Mouse (Mus musculus): Measurements from ENCODE around the gene Elobl. TPM values are rescaled to one million over a fixed set of nuclear protein-coding genes. Genes with fewer than 3 reads are reported as not detected.
"Not testable (repeated sequence)": the region's sequence is repeated elsewhere in the genome, so short reads cannot be mapped to it uniquely, and the experiment has no call there.

Elobl gene
- polyA plus RNA-seq, 1 experiment from 2014 or later: not detected

DNA sequence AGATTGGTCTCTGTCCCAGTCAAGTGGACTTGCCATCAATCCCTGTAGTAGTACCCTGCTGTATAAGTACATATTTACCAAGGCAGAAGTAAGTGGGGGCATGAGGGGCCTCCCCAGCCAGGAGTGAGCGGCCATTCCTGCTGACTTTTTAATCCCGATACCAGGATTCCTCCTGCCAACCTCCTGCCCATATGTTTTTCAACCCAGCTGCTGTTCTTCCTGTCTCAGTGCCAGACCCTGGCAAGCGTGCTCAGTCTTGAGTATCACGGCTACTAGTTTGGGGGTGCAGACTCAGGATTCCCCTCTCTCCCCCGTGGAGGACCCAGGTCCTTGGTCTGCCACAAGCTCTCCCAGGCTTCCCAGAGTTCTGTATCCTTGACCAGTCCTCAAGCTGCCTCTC lies 35.9 kb upstream of the Elobl start:
- H3K9me3 ChIP-seq (ENCODE audit: control insufficient read depth, low read length): no peaks in the 10 kb centered on the region
- no peak for ATAC-seq (ENCODE audit: low read depth)
- H3K4me2 ChIP-seq (ENCODE audit: low read depth, low read length): peak overlapping the region; percentile 45
- peaks cover 28% of the 10 kb centered on the region for H3K4me1 ChIP-seq (replicated peaks; ENCODE audit: control insufficient read depth, insufficient read depth, low read length)
- H3K27ac ChIP-seq (ENCODE audit: low read length): peak overlapping the region; percentile 62
- H3K36me3 ChIP-seq (ENCODE audit: control insufficient read depth, insufficient read depth, low read length): peaks cover 7% of the 10 kb centered on the region; the same call in 1 of the 2 replicates
- peak overlapping the region; percentile 42; the same call in 1 of the 2 replicates for H3K9ac ChIP-seq (ENCODE audit: low read length)
- no peaks in the 10 kb centered on the region for H3K27me3 ChIP-seq (ENCODE audit: control insufficient read depth, insufficient read depth, low read depth, low read length)
- WGBS: 41% methylated on average over 5 of the region's 5 CpGs
- peak overlapping the region; percentile 10 for H3K4me3 ChIP-seq (ENCODE audit: low read length)

DNA sequence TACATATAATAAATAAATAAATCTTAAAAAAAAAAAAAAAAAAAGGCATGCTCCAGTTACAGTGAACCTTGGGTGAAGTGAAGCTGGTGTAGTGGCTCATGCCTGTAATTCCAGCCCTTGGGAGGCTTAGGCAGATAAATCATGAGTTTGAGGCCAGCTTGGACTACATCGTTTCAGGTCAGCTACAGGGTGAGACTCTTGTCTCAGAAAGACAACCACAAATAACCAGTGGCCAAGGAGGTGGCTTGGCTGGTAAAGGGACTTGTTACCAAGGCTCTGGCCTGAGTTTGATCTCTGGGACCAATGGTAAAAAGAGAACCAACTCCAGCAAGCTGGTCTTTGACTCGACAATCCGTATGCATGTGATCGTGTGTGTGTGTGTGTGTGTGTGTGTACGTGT lies 35.3 kb upstream of the Elobl start:
- WGBS: 84% methylated on average over 5 of the region's 5 CpGs

DNA sequence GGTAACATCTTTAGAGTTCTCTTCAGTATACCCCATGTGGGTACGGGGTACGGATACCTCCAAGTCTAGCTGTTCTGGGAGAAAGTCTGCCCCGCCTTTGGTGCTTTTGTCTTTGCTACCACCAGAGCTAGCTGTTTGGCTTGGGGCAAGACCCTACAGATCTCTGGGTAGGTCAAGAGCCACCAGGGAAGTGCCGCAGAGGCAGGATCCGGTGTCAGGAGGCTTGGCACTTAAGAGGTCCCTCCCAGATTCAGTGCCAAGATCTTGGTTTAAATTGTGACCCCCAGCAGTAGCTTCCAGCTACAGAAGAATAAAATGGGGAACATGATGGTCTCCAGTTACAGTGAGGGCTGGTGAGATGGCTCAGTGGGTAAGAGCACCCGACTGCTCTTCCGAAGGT lies 34.8 kb upstream of the Elobl start:
- 87% methylated on average over 7 of the region's 7 CpGs for WGBS
- Histone ChIP-seq H3K36me3 (ENCODE audit: control insufficient read depth, insufficient read depth, low read length) (peaks cover 4% of the 10 kb centered on the region; the same call in 1 of the 2 replicates), H3K4me2 (ENCODE audit: low read depth, low read length) (peak overlapping the region; percentile 67), H3K27ac (ENCODE audit: low read length) (no peak overlapping the region), H3K4me3 (ENCODE audit: low read length) (peak overlapping the region; percentile 1; the same call in 1 of the 2 replicates), H3K9me3 (ENCODE audit: control insufficient read depth, low read length) (no peaks in the 10 kb centered on the region), H3K9ac (ENCODE audit: low read length) (no peak overlapping the region), H3K27me3 (ENCODE audit: control insufficient read depth, insufficient read depth, low read depth, low read length) (no peaks in the 10 kb centered on the region), H3K4me1 (replicated peaks; ENCODE audit: control insufficient read depth, insufficient read depth, low read length) (peaks cover 28% of the 10 kb centered on the region)
- ATAC-seq (ENCODE audit: low read depth): no peak

More for the DNA sequence above, 35.3 kb upstream of the Elobl start:
- H3K9ac ChIP-seq (ENCODE audit: low read length): no peak overlapping the region; the same call in 1 of the 2 replicates
- H3K27ac ChIP-seq (ENCODE audit: low read length): no peak overlapping the region
- H3K4me2 ChIP-seq (ENCODE audit: low read depth, low read length): peak overlapping the region; percentile 45
- H3K9me3 ChIP-seq (ENCODE audit: control insufficient read depth, low read length): no peaks in the 10 kb centered on the region
- peak overlapping the region; percentile 1 for H3K4me3 ChIP-seq (ENCODE audit: low read length)
- no peak for ATAC-seq (ENCODE audit: low read depth)
- H3K4me1 ChIP-seq (replicated peaks; ENCODE audit: control insufficient read depth, insufficient read depth, low read length): peaks cover 28% of the 10 kb centered on the region
- peaks cover 6% of the 10 kb centered on the region; the same call in 1 of the 2 replicates for H3K36me3 ChIP-seq (ENCODE audit: control insufficient read depth, insufficient read depth, low read length)
- H3K27me3 ChIP-seq (ENCODE audit: control insufficient read depth, insufficient read depth, low read depth, low read length): no peaks in the 10 kb centered on the region

DNA sequence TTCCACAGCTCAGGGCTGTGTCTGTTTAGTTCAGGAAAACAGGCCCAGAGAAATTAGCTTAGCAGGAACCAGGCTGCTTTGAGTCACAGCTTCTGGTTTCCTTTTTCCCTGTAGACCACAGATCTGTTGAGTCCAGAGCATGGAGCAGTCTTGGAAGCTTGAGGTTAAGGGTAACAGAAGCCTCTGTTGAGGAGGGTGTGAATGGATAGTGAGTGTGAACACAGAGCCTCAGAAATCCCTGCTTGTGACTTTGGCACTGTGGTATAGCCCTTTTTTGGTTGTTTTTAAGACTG lies 33.7 kb upstream of the Elobl start:
- peak overlapping the region; percentile 87 for H3K9ac ChIP-seq (ENCODE audit: low read length)
- no peaks in the 10 kb centered on the region; the same call in 1 of the 2 replicates for H3K36me3 ChIP-seq (ENCODE audit: control insufficient read depth, insufficient read depth, low read length)
- peak overlapping the region; percentile 71 for H3K4me3 ChIP-seq (ENCODE audit: low read length)
- H3K27ac ChIP-seq (ENCODE audit: low read length): peak overlapping the region; percentile 68
- no peaks in the 10 kb centered on the region for H3K9me3 ChIP-seq (ENCODE audit: control insufficient read depth, low read length)
- H3K27me3 ChIP-seq (ENCODE audit: control insufficient read depth, insufficient read depth, low read depth, low read length): no peaks in the 10 kb centered on the region
- peaks cover 28% of the 10 kb centered on the region for H3K4me1 ChIP-seq (replicated peaks; ENCODE audit: control insufficient read depth, insufficient read depth, low read length)
- no peak for ATAC-seq (ENCODE audit: low read depth)
- H3K4me2 ChIP-seq (ENCODE audit: low read depth, low read length): peak overlapping the region; percentile 67

DNA sequence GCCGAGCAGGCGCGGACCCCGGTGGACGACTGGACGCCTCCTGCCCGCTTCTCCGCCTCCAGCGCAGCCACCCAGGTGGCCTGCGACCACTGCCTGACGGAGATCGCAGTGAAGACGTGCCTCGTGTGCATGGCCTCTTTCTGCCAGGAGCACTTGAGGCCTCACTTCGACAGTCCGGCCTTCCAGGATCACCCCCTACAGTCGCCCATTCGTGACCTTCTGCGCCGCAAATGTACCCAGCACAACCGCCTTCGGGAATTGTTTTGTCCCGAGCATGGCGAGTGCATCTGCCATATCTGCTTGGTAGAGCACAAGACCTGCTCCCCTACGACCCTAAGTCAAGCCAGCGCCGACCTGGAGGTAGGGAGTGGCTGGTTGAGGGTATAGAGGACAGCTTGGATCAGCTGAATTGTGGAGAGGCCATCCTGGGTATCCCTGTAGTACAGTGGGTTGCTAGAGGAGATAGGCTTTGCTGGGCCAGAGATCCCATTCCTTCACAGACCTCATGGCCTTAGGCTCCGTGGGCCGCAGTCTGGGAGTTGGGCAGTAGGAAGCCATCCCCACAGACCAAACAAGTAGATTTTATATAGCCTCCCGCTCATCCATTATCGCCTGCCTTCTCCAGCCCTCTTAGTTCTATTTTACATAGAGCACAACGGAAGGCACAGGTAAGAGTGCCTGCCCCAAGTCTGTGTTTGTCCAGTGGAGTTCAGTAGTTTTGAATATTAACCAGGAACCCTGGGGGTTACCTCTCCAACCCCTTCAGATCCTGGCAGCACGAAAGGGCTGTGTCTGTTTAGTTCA lies 33.2 kb upstream of the Elobl start:
- peak overlapping the region; percentile 67 for H3K4me2 ChIP-seq (ENCODE audit: low read depth, low read length)
- H3K27ac ChIP-seq (ENCODE audit: low read length): peak overlapping the region; percentile 68
- no peaks in the 10 kb centered on the region for H3K36me3 ChIP-seq (ENCODE audit: control insufficient read depth, insufficient read depth, low read length)
- peak overlapping the region; percentile 87 for H3K9ac ChIP-seq (ENCODE audit: low read length)
- peak; percentile 22; the same call in 1 of the 2 replicates for ATAC-seq (ENCODE audit: low read depth)
- H3K27me3 ChIP-seq (ENCODE audit: control insufficient read depth, insufficient read depth, low read depth, low read length): no peaks in the 10 kb centered on the region
- no peaks in the 10 kb centered on the region for H3K9me3 ChIP-seq (ENCODE audit: control insufficient read depth, low read length)
- 18% methylated on average over 33 of the region's 33 CpGs for WGBS
- H3K4me1 ChIP-seq (replicated peaks; ENCODE audit: control insufficient read depth, insufficient read depth, low read length): peaks cover 28% of the 10 kb centered on the region
- peak overlapping the region; percentile 71 for H3K4me3 ChIP-seq (ENCODE audit: low read length)

DNA sequence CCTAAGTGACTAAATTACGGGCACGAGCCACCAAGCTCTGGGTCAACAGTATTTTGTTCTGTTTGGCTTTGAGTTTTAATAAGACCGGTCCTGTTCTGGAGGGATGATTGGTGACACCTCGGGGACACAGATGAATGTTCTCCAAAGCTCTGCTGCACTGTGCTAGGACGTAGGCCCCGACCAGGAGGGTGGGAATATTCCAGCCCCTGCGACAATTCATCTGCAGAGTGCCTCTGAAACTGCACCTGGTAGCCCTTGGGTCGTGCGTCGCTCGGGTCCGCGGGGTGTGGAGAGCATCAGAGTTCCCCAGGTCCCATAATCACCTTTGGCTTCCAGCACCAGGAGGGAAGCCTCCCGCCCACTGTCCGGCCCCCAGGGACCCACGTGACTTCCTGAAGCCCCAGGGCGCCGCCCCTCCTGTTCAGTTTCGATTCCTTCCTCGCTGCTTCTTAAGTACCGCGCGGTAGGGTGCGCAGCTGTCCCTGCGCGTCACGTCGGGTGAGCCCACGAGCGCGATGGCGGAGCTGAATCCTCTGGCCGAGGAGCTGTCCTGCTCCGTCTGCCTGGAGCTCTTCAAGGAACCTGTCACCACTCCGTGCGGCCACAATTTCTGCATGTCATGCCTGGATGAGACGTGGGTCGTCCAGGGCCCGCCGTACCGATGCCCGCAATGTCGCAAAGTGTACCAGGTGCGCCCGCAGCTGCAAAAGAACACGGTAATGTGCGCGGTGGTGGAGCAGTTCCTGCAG lies 32.4 kb upstream of the Elobl start, which contains the start of gene Trim25:
Gene Trim25, plus strand, starts transcription at position 403 of the 749 bp plus-strand sequence.
- 2% methylated on average over 48 of the region's 48 CpGs for WGBS
- Histone ChIP-seq H3K4me2 (ENCODE audit: low read depth, low read length) (peak within 1 kb of the TSS; percentile 67), H3K4me3 (ENCODE audit: low read length) (peak within 1 kb of the TSS; percentile 71), H3K36me3 (ENCODE audit: control insufficient read depth, insufficient read depth, low read length) (no peaks in the 10 kb centered on the region), H3K27ac (ENCODE audit: low read length) (peak within 1 kb of the TSS; percentile 68), H3K9ac (ENCODE audit: low read length) (peak within 1 kb of the TSS; percentile 87), H3K9me3 (ENCODE audit: control insufficient read depth, low read length) (no peaks in the 10 kb centered on the region), H3K4me1 (replicated peaks; ENCODE audit: control insufficient read depth, insufficient read depth, low read length) (peaks cover 28% of the 10 kb centered on the region), H3K27me3 (ENCODE audit: control insufficient read depth, insufficient read depth, low read depth, low read length) (no peaks in the 10 kb centered on the region)
- peak; percentile 97 for ATAC-seq (ENCODE audit: low read depth)

DNA sequence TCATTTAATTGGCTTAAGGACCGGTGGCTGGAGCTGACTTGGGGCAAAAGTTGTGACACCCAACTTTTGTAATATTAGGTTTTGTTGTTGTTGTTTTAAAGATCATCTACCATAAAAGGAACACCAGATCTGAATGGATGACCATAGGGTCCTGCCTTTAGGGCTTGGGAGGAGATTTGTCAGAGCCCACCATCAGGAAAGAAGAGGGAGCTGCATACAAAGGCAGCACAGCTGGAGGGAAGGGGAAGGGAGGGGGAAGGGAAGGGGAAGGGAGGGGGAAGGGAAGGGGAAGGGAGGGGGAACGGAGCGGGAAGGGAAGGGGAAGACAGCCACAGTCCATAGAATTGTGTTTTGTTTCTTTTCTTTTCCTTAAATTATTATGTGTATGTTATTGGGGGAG lies 31.7 kb upstream of the Elobl start:
- Histone ChIP-seq H3K4me3 (ENCODE audit: low read length) (no peak overlapping the region), H3K9me3 (ENCODE audit: control insufficient read depth, low read length) (no peaks in the 10 kb centered on the region), H3K4me1 (replicated peaks; ENCODE audit: control insufficient read depth, insufficient read depth, low read length) (peaks cover 22% of the 10 kb centered on the region), H3K4me2 (ENCODE audit: low read depth, low read length) (peak overlapping the region; percentile 67; the same call in 1 of the 2 replicates), H3K36me3 (ENCODE audit: control insufficient read depth, insufficient read depth, low read length) (no peaks in the 10 kb centered on the region), H3K27ac (ENCODE audit: low read length) (no peak overlapping the region; the same call in 1 of the 2 replicates), H3K27me3 (ENCODE audit: control insufficient read depth, insufficient read depth, low read depth, low read length) (no peaks in the 10 kb centered on the region), H3K9ac (ENCODE audit: low read length) (no peak overlapping the region)
- WGBS: 21% methylated on average over 3 of the region's 3 CpGs
- ATAC-seq (ENCODE audit: low read depth): no peak

DNA sequence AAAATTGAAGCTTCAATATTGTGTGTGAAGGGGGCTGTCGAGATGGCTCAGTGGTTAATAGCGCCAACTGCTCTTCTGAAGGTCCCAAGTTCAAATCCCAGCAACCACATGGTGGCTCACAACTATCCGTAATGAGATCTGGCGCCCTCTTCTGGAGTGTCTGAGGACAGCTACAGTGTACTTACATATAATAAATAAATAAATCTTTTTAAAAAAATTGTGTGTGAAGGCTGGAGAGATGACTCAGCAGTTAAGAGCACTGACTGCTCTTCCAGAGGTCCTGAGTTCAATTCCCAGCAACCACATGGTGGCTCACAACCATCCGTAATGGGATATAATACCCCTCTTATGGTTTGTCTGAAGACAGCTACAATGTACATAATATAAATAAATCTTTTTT lies 30.6 kb upstream of the Elobl start:
- ATAC-seq (ENCODE audit: low read depth); H3K9ac ChIP-seq (ENCODE audit: low read length); H3K4me3 ChIP-seq (ENCODE audit: low read length); H3K27ac ChIP-seq (ENCODE audit: low read length); H3K36me3 ChIP-seq (ENCODE audit: control insufficient read depth, insufficient read depth, low read length); H3K4me2 ChIP-seq (ENCODE audit: low read depth, low read length); H3K9me3 ChIP-seq (ENCODE audit: control insufficient read depth, low read length); H3K27me3 ChIP-seq (ENCODE audit: control insufficient read depth, insufficient read depth, low read depth, low read length): not testable (repeated sequence)
- H3K4me1 ChIP-seq (replicated peaks; ENCODE audit: control insufficient read depth, insufficient read depth, low read length): peaks cover 14% of the 10 kb centered on the region
- 79% methylated on average over 5 of the region's 5 CpGs for WGBS

DNA sequence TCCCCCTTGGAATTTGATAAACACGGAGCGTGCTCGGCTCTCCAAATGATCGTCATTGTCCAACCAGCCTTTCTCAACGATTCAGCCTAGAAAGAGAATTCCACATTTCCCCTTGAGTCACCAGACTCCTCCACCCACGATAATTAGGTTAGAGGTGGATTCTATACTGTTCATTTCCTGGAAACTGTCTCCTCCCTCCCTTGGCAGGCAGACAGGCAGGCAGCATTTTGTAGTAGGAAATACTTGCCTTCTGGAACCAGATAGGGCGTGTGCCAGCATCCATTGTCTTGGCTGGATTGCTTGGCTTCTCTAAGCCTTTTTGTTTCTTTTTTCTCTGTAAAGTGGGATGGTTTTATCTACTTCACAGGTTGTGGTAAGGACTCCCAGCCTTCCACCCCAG lies 29.7 kb upstream of the Elobl start:
- no peak overlapping the region for H3K9ac ChIP-seq (ENCODE audit: low read length)
- H3K27ac ChIP-seq (ENCODE audit: low read length): peak overlapping the region; percentile 45; the same call in 1 of the 2 replicates
- no peaks in the 10 kb centered on the region for H3K9me3 ChIP-seq (ENCODE audit: control insufficient read depth, low read length)
- 42% methylated on average over 7 of the region's 7 CpGs for WGBS
- no peak overlapping the region for H3K4me3 ChIP-seq (ENCODE audit: low read length)
- no peak for ATAC-seq (ENCODE audit: low read depth)
- peaks cover 11% of the 10 kb centered on the region for H3K4me1 ChIP-seq (replicated peaks; ENCODE audit: control insufficient read depth, insufficient read depth, low read length)
- no peaks in the 10 kb centered on the region for H3K27me3 ChIP-seq (ENCODE audit: control insufficient read depth, insufficient read depth, low read depth, low read length)
- no peak overlapping the region for H3K4me2 ChIP-seq (ENCODE audit: low read depth, low read length)
- H3K36me3 ChIP-seq (ENCODE audit: control insufficient read depth, insufficient read depth, low read length): no peaks in the 10 kb centered on the region
